Mouse (Mus musculus) T-helper 2 cell (primary cell): ENCODE measurements around the gene Cobl.

ENCODE experiments used
- in situ Hi-C: fragments of 300-600 bp; cut with MboI, MseI; formaldehyde crosslinking; loops from one replicate; pipeline ENCODE4 v1.15.1; 2025; ENCODE audit warnings: high pct_unique_total_duplicates

The Cobl gene

DNA sequence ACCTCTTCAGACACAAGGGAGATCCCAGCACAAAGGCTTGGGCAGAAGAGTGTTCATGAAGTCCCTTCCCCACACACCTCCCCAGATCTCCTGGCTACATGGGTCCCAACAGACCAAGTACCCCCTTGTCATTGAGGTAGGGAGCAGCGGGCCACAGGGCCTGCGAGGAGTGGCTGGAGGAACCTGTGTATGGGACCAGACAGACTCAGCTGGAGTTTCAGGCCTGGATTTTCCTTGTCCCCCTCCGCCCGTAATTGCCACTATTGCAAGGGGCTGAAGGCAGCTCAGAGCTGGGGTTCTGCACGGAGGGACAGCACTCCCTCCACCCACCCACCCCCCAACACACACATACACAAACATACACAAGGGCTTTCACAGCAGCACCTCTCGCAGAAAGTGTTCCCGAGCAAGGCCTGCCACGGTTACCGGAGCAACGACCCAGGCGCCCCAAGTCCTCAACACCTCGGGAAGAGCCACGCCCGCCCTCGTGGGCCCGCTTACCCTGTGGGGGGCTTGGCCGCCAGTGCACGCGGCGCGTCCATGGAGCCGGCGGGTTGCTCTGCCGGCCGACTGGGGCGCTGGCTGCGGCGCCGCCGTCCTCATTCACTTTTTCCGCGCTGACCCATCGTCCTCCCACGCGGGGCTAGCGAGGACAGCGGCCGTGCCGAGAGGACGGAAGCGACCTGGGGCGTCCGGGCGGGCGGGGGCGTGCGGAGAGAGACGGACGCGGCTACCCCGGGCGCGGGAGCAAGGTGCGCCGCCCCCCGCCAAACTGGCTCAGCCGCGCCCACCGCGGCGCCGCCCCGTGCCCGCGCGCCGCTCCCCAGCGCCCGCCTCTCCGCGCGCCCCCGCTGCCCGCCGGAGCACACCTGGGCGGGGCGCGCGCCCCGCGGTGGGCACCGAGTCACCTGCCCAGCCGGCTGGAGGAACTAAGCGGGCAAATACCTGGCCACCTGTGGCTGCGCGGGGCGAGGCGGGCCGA, at the start of gene Cobl:
Gene Cobl (minus strand): TSS at position 780 of the 982 bp plus-strand sequence.
- in situ Hi-C loops = no loop called here

DNA sequence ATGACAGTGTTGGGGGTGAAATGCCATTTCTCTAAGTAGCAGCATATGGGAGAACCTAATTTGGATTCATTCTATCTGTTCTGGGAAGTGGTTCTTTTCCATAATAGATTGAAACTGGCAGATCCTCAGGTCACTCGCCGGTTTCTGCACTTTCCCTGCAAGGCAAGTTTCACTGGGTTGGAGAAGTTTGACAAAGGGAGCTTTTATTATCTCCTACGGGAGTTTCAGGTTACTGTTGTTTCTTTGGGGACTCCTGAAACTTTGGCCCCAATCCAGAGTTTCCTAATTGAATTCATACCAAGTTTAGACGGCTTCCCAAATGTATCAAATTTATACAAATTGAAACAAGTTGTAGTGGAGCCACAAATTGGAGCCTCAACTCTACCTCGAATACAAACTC, 49.0 kb upstream of the Cobl start:
- in situ Hi-C loops = no loop called here

DNA sequence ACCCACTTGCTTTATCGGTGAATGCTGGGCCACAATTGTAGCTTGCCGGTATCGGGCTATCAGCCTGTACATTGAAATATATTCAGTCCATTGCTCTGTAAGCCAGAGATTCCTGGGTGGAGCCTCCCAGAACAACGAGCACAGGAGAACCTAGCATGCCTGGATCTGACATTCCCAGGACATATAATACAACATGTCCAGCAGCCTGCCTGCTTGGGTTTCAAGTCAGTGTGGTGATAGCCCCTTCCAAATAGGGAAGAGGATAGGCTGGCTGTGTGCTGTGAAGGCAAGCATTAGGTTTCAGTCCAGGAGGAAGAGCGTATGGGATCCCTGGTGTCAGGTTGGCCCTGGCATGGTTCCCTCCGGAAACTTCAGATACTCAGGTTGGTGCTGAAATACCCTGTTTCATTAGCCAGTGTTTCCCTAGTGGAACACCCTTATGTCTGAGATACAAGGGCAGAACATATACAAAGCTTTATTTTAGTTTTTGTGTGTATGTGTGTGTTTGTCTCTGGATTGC, 41.7 kb upstream of the Cobl start:
- in situ Hi-C loops = no loop called here

DNA sequence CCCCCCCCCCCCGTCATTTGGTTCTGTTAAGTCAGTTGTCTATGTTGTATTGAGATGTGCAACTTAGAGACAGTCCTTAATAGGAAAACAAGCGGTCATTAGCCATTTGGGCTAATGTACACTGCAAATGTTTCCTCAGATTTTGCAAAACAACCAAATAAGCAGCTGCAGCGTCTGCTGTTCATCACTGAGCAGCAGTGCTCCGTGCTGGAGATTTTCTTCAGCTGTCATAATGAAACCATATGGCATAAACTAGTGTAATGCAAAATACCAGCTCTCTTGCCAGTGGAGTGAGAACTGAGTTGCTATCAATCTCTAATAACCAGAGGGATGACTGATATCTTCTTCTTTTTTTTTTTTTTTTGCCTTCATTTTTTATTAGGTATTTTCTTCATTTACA, 39.0 kb upstream of the Cobl start:
- in situ Hi-C loops = no loop called here

DNA sequence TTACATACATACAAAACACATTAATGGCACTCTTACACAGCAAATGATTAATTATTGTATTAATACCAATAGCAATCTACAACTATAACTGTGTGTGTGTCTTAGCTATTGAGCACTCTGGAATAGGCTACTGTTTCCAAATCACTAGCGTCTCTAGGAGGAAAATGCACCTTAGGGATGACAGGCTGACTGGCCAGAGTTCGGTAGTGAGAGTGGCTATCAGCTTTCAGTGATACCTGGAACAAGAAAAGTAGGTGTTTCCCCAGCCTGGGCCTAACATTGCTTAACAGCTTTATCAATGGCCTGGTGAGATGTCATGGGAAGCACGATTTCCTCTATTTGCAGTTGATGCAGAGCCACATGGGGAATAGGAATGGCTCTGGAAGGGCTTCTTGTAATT, 37.0 kb upstream of the Cobl start:
- in situ Hi-C loops = no loop called here

DNA sequence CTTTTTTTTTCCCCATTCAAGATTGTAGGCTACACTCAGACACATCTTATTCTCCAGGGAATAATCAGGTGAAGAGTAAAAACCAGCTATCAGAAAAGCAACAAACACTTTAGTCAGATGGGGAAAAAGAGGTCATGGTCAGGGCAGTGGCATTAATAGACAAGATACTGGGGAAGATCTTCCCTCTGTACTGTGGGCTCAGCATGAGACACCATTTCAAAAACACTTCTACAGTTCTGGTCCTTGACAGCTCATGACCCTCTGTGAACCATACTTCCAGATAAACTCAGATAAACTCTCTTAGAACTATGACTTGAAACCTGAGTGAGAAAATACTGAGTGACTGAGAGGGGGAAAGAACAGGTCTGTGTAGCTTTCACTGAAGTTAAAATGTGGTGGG, 29.0 kb upstream of the Cobl start:
- in situ Hi-C loops = no loop called here

DNA sequence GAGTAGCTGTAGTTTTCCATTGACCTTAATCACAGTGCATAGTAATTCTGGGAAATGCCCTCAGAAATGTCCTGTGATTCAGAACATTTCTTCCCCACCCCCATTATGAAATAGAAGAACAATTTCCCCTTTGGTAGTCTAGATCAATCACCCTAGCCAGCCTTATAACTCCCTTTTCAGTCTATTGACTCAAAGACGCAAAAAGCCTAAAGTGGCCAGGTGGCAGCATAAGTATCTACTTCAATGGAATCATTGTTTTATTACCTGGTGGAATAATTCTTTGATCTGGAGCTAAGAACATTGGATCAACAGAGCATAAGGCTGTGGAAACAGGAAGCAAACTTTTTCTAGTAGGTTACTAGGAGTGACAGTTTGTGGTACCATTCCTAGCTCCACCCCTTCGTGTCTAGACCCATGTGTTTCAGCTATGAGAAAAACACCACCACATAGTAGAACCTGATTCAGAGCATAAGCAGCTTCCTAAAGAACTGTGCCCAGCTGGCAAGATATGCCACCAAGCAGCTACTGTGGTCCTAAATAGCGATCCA, 15.2 kb upstream of the Cobl start:
- in situ Hi-C loops = no loop called here

DNA sequence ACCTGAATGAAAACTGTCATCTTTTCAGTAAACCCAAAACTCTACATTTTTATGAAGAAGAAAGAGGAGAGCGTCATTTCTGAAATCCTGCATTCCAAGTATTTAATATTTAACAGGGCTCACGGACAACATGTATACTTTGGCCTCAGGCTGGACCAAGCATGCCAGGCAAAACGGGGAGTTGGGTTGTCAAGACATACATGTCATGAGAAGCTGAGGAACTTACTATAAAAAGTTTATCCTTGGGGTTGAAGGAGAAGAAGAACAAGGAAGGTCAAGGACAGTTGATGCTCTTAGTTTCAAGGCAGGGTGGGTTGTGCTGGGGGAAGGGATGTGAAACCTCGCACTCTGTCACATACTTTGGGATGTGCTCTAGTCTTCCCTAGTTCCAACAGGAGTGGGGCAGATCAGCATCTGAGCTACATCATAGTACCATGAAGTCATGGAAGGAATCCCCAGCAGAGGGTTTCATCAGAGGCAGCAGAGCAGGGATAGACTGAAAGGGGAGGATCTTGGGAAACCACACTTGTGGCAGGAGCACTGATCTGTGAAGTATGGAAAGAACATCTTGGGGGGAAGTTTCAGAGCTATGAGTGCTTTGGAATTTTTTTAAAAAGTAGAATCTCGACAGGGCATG, 9.7 kb upstream of the Cobl start:
- in situ Hi-C loops = no loop called here

DNA sequence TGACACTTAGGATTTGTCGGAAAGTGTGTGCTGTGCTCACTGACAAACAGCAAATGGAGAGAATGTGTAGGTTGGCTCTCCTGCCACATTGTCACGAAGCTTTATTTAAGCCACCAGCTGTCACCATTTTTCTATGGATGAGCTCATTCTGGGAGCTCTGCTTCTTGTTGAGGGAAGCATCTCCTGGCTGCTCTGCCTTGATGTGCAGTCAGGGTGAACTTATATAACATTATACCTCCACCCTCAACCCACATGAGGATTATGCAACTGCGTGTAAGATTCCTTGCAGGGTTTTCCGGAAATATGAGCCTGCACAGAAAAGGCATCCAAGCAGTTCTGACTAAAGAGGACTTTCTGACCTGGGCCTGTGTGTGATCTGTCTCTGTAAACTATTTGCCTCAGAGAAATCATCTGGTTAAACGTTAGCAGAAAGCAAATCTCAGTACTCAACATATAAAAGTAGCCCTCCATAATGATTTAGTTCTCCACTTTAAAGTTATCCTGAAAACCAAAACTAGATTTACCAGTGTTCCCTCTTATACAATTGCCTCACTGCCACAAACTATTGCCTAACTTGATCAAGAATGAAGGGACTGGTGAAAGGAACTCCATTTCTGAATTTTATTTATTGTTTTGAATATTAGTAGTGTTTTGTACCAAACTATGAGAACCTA, 9.0 kb upstream of the Cobl start:
- in situ Hi-C loops = no loop called here

DNA sequence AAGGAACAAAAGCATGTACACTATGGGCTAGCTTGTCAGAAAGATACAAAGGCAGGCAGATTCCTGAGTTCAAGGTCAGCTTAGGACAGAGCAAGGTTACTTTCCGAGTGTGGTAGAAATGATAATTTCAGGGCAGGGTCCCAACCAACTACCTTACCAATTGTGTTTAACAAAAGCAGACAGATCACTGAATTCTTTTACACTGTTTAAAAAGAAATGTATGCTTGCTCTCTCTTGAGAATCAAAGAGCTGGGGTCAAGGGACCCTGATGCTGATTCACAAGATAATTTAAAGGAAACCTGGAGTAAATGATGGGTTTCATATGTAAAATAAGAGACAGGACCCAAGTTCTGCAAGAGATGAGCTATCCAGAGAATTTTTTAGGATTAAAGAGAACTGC, 4.9 kb upstream of the Cobl start:
- in situ Hi-C loops = no loop called here

DNA sequence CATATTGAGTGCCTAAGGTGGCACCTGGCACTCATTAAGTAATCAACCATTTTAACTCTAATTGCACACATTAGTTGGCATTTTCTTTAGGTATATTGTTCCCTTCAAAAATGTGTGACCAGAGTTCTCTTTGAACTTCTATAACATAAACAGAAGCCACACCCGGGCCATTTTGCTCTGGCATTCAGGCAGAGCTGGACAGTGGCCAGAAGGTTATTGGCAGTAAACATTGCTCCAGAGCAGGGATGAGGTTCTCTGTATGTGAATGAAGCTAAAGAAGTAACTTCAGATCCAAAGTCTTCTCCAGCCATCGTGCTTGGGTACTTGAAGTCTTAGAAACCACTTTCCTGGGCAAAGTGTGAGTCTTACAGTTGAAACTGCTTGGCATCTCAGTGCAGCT, 3.9 kb upstream of the Cobl start:
- in situ Hi-C loops = no loop called here

DNA sequence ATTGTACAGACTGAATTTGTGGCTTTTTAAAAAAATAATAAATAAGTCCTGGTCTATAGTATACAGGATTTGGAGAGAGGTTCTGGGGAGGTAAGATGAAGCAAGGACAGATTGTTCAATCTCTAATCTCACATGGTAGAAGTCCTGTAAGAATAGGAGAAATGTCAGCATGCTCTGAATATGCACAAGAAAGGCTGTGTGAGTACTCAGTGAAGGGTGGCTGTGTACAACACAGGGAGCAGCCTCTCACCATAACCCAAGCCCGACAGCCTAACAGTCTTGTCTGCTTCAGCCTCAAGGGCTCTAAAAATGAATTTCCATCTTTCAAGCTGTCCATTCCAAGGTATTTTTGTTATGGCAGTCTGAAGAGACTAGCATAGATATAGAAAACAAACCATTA, 3.1 kb upstream of the Cobl start:
- in situ Hi-C loops = no loop called here

DNA sequence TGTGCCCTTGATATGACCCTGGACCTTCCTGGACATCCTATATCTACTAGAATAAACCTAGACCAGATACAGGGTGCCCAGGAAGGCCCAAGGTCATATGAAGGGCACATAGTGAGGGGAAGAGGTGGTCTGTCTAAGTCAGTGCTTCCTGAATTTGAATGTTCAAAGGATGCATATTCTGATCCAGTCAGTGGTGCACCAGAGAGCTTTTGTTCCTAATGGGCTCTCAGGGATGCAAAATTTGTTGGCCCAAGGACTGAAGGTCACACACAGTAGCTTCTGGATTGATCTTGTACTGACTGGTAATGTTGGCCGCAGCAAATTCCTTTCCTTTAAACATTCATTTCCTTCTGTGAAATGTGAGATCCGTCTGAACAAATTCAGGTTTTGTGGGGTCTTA, 2.5 kb upstream of the Cobl start:
- in situ Hi-C loops = no loop called here

DNA sequence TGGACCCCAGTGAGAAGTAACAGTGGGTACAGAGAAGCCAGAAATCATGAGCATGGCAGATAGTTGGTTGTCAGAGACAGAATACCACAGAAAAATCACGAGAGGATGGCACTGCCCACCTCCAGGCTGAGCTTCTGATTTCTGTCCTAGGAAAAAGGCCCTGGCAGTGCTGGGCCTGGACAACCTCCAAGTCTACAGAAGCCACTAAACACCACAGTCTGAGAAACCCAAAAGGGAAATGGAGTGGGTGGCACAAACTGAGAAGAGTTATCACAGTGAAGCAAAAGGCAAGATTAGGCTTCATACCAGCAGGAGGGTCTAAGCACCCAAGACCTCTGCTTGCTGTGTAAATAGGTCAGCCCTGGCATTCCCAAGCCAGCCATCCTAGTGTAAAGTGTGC, 1.8 kb upstream of the Cobl start:
- in situ Hi-C loops = no loop called here

DNA sequence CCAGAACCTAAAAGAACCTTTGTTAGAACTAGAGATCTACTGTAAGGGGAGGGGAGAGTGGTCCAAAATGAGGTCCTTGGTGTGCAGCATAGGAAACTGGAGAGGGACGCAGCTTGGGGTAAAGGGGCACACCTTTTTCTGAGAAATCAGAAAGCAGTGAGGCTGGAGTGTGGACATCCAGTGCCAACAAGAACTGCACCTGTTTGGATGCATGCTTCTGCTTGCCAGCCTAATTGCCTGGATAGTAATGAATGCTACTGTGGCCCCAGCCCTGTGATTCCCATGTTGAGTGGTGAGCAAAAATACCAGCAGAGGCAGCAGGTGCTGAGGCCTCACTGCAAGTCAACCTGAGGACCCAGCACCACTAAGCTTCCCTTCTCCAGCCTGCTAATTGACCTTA, 469 bp upstream of the Cobl start:
- in situ Hi-C loops = no loop called here

DNA sequence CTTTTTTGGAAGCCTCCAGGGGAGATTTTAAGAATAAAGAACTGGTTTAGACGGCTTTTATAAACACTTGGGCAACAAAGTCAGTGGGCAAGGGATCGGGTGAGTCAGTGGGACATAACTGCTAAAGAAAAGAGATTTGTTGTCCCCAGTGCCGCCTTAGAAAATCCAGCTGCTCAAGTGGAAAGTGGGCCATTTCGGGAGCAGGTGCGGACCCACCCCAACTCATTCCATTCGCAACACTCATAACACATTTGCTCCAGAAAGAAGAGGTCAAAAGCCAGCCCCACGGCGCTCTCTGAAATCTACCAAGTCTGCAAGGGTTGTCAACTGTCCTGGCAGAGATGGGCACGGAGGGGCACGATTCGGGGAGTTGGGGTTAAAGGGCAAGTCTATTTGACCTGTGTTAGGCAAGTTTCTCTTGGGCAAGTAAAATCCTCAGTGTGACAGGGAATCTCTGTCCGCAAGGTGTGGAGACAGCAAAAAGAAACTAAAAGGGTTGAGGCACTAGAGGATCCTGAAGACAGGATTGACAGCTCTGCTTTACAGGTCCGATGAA, 1.1 kb downstream of the Cobl start:
- in situ Hi-C loops = no loop called here

DNA sequence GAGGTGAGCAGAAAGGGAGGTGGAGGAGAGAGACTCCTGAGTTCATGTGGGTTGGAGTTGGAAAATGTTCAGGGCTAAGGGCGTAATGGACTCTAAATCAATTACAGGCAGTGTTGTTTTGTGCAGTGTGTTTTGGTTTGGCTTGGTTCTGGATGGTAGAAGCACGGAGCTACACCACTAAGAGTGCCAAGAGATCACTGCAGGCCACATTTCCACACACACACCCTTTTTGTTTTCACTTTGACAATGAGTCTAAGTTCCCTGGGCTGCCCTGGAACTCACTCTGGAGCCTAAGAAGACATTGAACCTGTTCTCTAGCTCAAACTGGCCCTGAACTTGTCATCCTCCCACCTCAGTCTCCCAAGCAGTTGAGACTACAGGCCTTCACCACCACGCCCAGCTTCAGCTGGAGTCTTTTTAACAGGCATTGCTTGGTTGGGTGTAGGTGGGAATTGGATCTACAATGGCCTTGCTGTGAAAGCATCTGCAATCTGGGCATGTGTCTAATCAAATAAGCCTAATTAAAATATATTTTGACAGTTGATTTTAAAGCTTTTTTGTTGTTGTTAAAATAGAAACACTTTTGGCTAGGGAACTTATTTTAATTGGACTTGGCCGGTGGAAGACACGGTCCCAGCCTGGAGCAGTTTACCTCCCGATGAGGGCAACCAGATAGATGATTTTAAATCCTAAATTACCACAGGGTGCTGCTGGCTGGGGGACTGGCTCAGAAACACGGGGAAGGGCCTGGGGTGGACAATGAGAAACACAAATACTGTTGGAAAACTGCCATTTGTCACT, 4.8 kb downstream of the Cobl start:
- in situ Hi-C loops = no loop called here

DNA sequence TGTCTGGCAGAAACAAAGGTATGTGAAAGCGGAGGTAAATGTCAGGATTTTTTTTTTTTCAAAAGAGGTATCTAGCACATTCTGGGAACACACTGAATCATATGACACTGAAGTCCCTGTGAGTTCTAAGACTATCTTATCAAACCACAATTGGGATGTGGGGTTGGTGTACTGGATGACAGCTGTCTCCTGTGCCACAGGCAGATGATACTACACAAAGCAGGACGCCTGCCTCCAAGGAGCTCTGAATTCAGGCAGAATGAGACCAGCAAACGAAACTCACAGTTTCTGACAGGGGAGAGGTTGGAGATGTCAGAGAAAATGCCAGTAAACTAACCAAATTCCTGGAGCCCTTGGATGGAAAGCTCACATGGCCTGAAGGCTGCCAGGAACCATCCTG, 5.9 kb downstream of the Cobl start:
- in situ Hi-C loops = no loop called here

DNA sequence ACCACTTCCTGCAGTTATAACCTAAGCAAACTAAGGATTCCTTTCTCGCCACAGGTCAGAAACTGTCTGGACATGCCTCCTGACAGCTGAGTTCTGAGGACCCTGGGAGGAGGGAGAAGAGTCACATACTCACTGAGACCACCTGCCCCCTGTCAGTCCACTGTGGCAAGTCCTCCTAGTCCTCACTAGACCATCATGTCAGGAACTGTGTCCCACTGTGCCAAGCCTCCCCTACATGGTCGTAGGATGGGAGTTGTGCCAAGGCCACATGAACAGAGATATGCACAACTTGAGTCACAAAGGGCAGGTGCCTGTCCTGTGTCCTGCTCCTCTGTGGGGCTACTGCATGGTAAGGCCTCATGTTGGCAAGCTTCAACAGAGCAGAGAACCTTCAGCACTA, 6.4 kb downstream of the Cobl start:
- in situ Hi-C loops = no loop called here

DNA sequence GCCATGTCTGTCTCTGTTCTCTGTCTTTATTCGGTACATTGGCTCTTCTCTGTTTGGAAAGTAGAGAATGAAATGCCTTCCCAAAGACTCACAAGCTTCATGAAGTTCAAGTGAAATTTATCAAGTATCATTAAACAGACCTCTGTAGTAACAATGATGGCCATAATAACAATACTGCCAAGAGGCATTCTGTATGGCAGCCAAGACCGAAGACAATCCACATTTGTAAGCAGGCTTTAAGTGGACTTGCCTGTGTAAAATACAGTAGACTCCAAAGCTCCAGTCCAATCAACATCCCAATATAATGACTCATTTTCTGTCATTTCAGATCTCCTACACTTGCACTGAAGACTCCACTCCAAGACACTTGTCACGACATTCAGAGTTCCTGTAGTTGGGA, 16.7 kb downstream of the Cobl start:
- in situ Hi-C loops = no loop called here

DNA sequence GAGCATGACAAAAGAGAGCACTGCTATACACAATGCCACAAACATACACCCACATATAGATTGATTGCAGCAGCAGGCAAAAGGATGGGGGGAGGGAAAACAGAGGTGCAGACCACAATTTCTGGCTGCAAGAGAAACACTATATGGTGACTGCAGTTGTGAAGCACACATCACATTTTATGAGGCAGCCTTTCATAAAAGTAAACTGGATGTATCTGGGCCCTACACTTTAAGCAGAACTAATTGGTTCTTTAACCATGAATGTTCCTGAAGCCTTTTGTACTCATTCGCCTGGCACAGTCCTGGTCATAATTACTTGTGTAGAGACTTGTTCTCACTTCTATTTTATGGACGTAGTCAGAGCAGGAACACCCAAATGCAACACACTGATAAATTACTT, 19.5 kb downstream of the Cobl start:
- in situ Hi-C loops = no loop called here
